Mouse (Mus musculus) G1E-ER4 (cell line): ENCODE results near the gene Tcta. TPM values are rescaled to one million over a fixed set of nuclear protein-coding genes. Genes with fewer than 3 reads are reported as not detected.

Experiments used
- GATA1 ChIP-seq: IDR thresholded peaks from one replicate; pipeline ENCODE4 v1.8.0; 2012; ENCODE audit warnings: low read length, inconsistent platforms
- polyA plus RNA-seq: library from polyadenylated mRNA; stranded (reverse); fragments of >175 nt; gene quantifications from 2 replicates; pipeline ENCODE4 v1.2.3, GENCODE M21; 2012

Gene Tcta
- polyA plus RNA-seq, 1 experiment: 1.4 TPM

GRCm38 (mm10) chr9:108289347-108289746, 16.6 kb downstream of the Tcta start:
- TF ChIP-seq GATA1: no peak

GRCm38 (mm10) chr9:108284410-108284809, 21.6 kb downstream of the Tcta start:
- TF ChIP-seq GATA1: no peak

- no peak for TF ChIP-seq GATA1
Observed at GRCm38 (mm10) chr9:108280071-108280828, 25.7 kb downstream of the Tcta start.

GRCm38 (mm10) chr9:108278697-108279450, 27.1 kb downstream of the Tcta start:
- no peak for TF ChIP-seq GATA1

GRCm38 (mm10) chr9:108275331-108275659, 30.7 kb downstream of the Tcta start:
- no peak for TF ChIP-seq GATA1

GRCm38 (mm10) chr9:108274476-108275330, 31.3 kb downstream of the Tcta start:
- TF ChIP-seq GATA1: no peak

- no peak for TF ChIP-seq GATA1
Observed at GRCm38 (mm10) chr9:108273485-108273884, 32.5 kb downstream of the Tcta start.

- no peak for TF ChIP-seq GATA1
Observed at GRCm38 (mm10) chr9:108272691-108273090, 33.3 kb downstream of the Tcta start.

GRCm38 (mm10) chr9:108271941-108272340, 34.0 kb downstream of the Tcta start:
- TF ChIP-seq GATA1: no peak

GRCm38 (mm10) chr9:108267691-108268090, 38.3 kb downstream of the Tcta start:
- TF ChIP-seq GATA1: no peak

GRCm38 (mm10) chr9:108266261-108266935, 39.6 kb downstream of the Tcta start:
- no peak for TF ChIP-seq GATA1

GRCm38 (mm10) chr9:108264191-108264921, 41.6 kb downstream of the Tcta start:
- no peak for TF ChIP-seq GATA1

- TF ChIP-seq GATA1: no peak
Observed at GRCm38 (mm10) chr9:108263690-108264190, 42.2 kb downstream of the Tcta start, which contains the start of gene Dag1. TSS of gene Dag1 (minus strand) at chr9:108263958.

- TF ChIP-seq GATA1: no peak
Observed at GRCm38 (mm10) chr9:108263131-108263681, 42.8 kb downstream of the Tcta start.
